Mouse (Mus musculus) cerebellum, adult 11 months (tissue): ENCODE data around the gene Ric3.

Experiments
- DNase-seq: peaks from one replicate; pipeline ENCODE4 v3.0.0; 2022

The Ric3 gene

GRCm38 (mm10) chr7:109039445-109039844, 43.7 kb downstream of the Ric3 start:
- peak; percentile 91 for DNase-seq

- no peak for DNase-seq
Measured at GRCm38 (mm10) chr7:109038987-109039386, 44.1 kb downstream of the Ric3 start.

GRCm38 (mm10) chr7:109038121-109038735, 44.9 kb downstream of the Ric3 start:
- peak; percentile 60 for DNase-seq

- DNase-seq = no peak
Measured at GRCm38 (mm10) chr7:109032054-109032453, 51.1 kb downstream of the Ric3 start.

GRCm38 (mm10) chr7:109031331-109031730, 51.8 kb downstream of the Ric3 start:
- no peak for DNase-seq

GRCm38 (mm10) chr7:109029961-109030465, 53.1 kb downstream of the Ric3 start:
- DNase-seq = no peak

GRCm38 (mm10) chr7:109028204-109028603, 54.9 kb downstream of the Ric3 start:
- peak; percentile 62 for DNase-seq

- DNase-seq = no peak
Measured at GRCm38 (mm10) chr7:109027721-109028120, 55.4 kb downstream of the Ric3 start.

GRCm38 (mm10) chr7:109026976-109027375, 56.2 kb downstream of the Ric3 start:
- DNase-seq = no peak

GRCm38 (mm10) chr7:109025743-109026142, 57.4 kb downstream of the Ric3 start:
- DNase-seq = no peak

GRCm38 (mm10) chr7:109021428-109021827, 61.7 kb downstream of the Ric3 start:
- peak; percentile 80 for DNase-seq

- DNase-seq = no peak
Measured at GRCm38 (mm10) chr7:109019243-109019642, 63.9 kb downstream of the Ric3 start.

GRCm38 (mm10) chr7:109016378-109016923, 66.7 kb downstream of the Ric3 start:
- no peak for DNase-seq

- DNase-seq = no peak
Measured at GRCm38 (mm10) chr7:109014851-109015250, 68.3 kb downstream of the Ric3 start.

- DNase-seq = no peak
Measured at GRCm38 (mm10) chr7:109012998-109013625, 70.0 kb downstream of the Ric3 start.

GRCm38 (mm10) chr7:109012575-109012974, 70.6 kb downstream of the Ric3 start:
- DNase-seq = no peak

GRCm38 (mm10) chr7:109011596-109012180, 71.4 kb downstream of the Ric3 start:
- no peak for DNase-seq

- peak; percentile 63 for DNase-seq
Measured at GRCm38 (mm10) chr7:109010720-109011595, 72.2 kb downstream of the Ric3 start.

GRCm38 (mm10) chr7:109009260-109009659, 73.9 kb downstream of the Ric3 start:
- no peak for DNase-seq

- no peak for DNase-seq
Measured at GRCm38 (mm10) chr7:109003653-109004052, 79.5 kb downstream of the Ric3 start.

GRCm38 (mm10) chr7:109001971-109002370, 81.2 kb downstream of the Ric3 start:
- no peak for DNase-seq

- DNase-seq = no peak
Measured at GRCm38 (mm10) chr7:109000315-109000954, 82.7 kb downstream of the Ric3 start.
